Comparison of ENCODE assay signal across 9 mouse cellular contexts in genomic region chr14:9393271-9393771, GRCm38 (mm10).
A peak's percentile ranks its signal among the peaks of the same experiment; 100 is the strongest.
DNase-seq lines count a peak whose midpoint lies in the region; ATAC-seq and TF ChIP-seq lines count a peak whose summit lies in the region.
"Had no signal": no experiment of that assay in that cellular context is flagged by ENCODE, and none has a peak within 500 bp of the region (broad histone marks: within the 10 kb centered on the region; RNA-seq: fewer than 3 reads in every experiment).

No protein-coding gene starts in this region.

- H3K4me3 ChIP-seq in forebrain, embryonic 15.5 days, result no peak overlapping the region
- H3K4me3 ChIP-seq in lung, embryonic 14.5 days (ENCODE audit: low read depth, low read length), result no peak overlapping the region
- H3K4me3 ChIP-seq: limb, embryonic 13.5 days had no signal

- 23% methylated on average over 4 of the region's 4 CpGs for WGBS in forebrain, embryonic 15.5 days
- WGBS in lung, embryonic 14.5 days, result 13% methylated on average over 4 of the region's 4 CpGs

- DNase-seq in ES-CJ7 (ENCODE audit: low read depth, low spot score), result peak; percentile 83
- DNase-seq in brain, embryonic 18.5 days (ENCODE audit: low read depth, low spot score), result peak; percentile 68
- DNase-seq in heart, postnatal 10 days, result peak; percentile 89 to 91
- peak; percentile 81 to 82 for DNase-seq in kidney, postnatal 4 days
- DNase-seq in lung, embryonic 14.5 days, result peak; percentile 84
- DNase-seq in retina, postnatal 7 days (ENCODE audit: low read depth, low spot score), result peak; percentile 53
- peak; percentile 72 to 73 for DNase-seq in urinary bladder, postnatal 36 days (ENCODE audit: low spot score in 2 of 2)

- peak; percentile 81 for ATAC-seq in forebrain, embryonic 15.5 days (replicated peaks)
- peak; percentile 65; the same call in 1 of the 2 replicates for ATAC-seq in lung, embryonic 14.5 days (ENCODE audit: insufficient read depth)

- H3K9ac ChIP-seq in forebrain, embryonic 15.5 days (replicated peaks), result no peak overlapping the region
- H3K9ac ChIP-seq in lung, embryonic 14.5 days, result no peak overlapping the region
- H3K9ac ChIP-seq: limb, embryonic 13.5 days had no signal

- H3K36me3 ChIP-seq in forebrain, embryonic 15.5 days, result no peaks in the 10 kb centered on the region
- no peaks in the 10 kb centered on the region for H3K36me3 ChIP-seq in lung, embryonic 14.5 days (ENCODE audit: insufficient read depth)
- H3K36me3 ChIP-seq: limb, embryonic 13.5 days had no signal

- no peak overlapping the region for H3K4me2 ChIP-seq in forebrain, embryonic 15.5 days (replicated peaks)
- H3K4me2 ChIP-seq in lung, embryonic 14.5 days, result no peak overlapping the region
- H3K4me2 ChIP-seq: limb, embryonic 13.5 days had no signal

- H3K9me3 ChIP-seq in forebrain, embryonic 15.5 days, result no peaks in the 10 kb centered on the region
- H3K9me3 ChIP-seq in lung, embryonic 14.5 days (ENCODE audit: low read depth, low read length), result no peaks in the 10 kb centered on the region
- H3K9me3 ChIP-seq: limb, embryonic 13.5 days had no signal

- H3K27me3 ChIP-seq in forebrain, embryonic 15.5 days, result no peaks in the 10 kb centered on the region
- H3K27me3 ChIP-seq in lung, embryonic 14.5 days (ENCODE audit: insufficient read depth, low read length), result no peaks in the 10 kb centered on the region
- H3K27me3 ChIP-seq: limb, embryonic 13.5 days had no signal

- intact Hi-C loops in heart, postnatal 10 days (cut with DNase I), result loop anchor here (5.0 kb wide), 2 partner anchors 461 to 786 kb away; no protein-coding TSS in a partner anchor

- peak; percentile 94 for TF ChIP-seq CTCF in lung, embryonic 14.5 days (IDR thresholded peaks at IDR 0.05; ENCODE audit: low read depth)

- H3K4me1 ChIP-seq in forebrain, embryonic 15.5 days, result peaks cover 7% of the 10 kb centered on the region; the same call in 1 of the 2 replicates
- H3K4me1 ChIP-seq in lung, embryonic 14.5 days (ENCODE audit: insufficient read depth), result no peaks in the 10 kb centered on the region
- H3K4me1 ChIP-seq: limb, embryonic 13.5 days had no signal

- no peak overlapping the region for H3K27ac ChIP-seq in forebrain, embryonic 15.5 days (replicated peaks)
- no peak overlapping the region for H3K27ac ChIP-seq in lung, embryonic 14.5 days (ENCODE audit: low read depth)
- H3K27ac ChIP-seq: limb, embryonic 13.5 days had no signal
